Mouse (Mus musculus) forebrain, embryonic 16.5 days (tissue): ENCODE results near the gene Plekho1. TPM values are rescaled to one million over a fixed set of nuclear protein-coding genes. Genes with fewer than 3 reads are reported as not detected.

ENCODE experiments used
- ATAC-seq: fragments of 200-750 bp; cut with Nextera tagmentation; 2 replicates; pipeline ENCODE4 v1.8.0; 2017; ENCODE audit warnings: mild to moderate bottlenecking, moderate library complexity
- H3K27ac ChIP-seq: fragments of 300-500 bp; sonication (generic); 2 replicates; pipeline ENCODE4 v1.5.1; 2014; ENCODE audit warnings: low read length, control low read depth
- H3K27me3 ChIP-seq: fragments of 300-500 bp; sonication (generic); replicated peaks from 2 replicates; pipeline ENCODE4 v1.6.1; 2014; ENCODE audit warnings: low read length; ENCODE audit not compliant: control insufficient read depth, insufficient read depth
- H3K36me3 ChIP-seq: fragments of 300-500 bp; sonication (generic); 2 replicates; pipeline ENCODE4 v1.6.1; 2014; ENCODE audit not compliant: control insufficient read depth, insufficient read depth
- H3K4me1 ChIP-seq: fragments of 300-500 bp; sonication (generic); replicated peaks from 2 replicates; pipeline ENCODE4 v1.6.1; 2014; ENCODE audit warnings: low read length; ENCODE audit not compliant: control insufficient read depth, insufficient read depth
- H3K4me2 ChIP-seq: fragments of 300-500 bp; sonication (generic); 2 replicates; pipeline ENCODE4 v1.6.1; 2014; ENCODE audit warnings: mild to moderate bottlenecking, low read length, control low read depth
- H3K4me3 ChIP-seq: fragments of 300-500 bp; sonication (generic); replicated peaks from 2 replicates; pipeline ENCODE4 v1.5.1; 2014; ENCODE audit warnings: mild to moderate bottlenecking, low read length, control low read depth
- H3K9ac ChIP-seq: fragments of 300-500 bp; sonication (generic); replicated peaks from 2 replicates; pipeline ENCODE4 v1.6.1; 2014; ENCODE audit warnings: low read depth, low read length, control low read depth
- H3K9me3 ChIP-seq: fragments of 300-500 bp; sonication (generic); 2 replicates; pipeline ENCODE4 v1.6.1; 2016; ENCODE audit warnings: low read length; ENCODE audit not compliant: control insufficient read depth
- WGBS: fragments of 180-500 bp; shearing (Covaris S2); extraction: QIAGEN DNeasy Blood & Tissue Kit; methylation state at CpG from one replicate; pipeline ENCODE4 v1.1.7; 2014; 5-methylcytosine and 5-hydroxymethylcytosine counted together
- polyA plus RNA-seq: library from polyadenylated mRNA; unstranded; fragments of >200 nt; fragmentation: Nextera tagmentation; extraction: Ambion mirVana; gene quantifications from 2 replicates; pipeline ENCODE4 v1.2.1, GENCODE M21; 2015

Plekho1 gene
- polyA plus RNA-seq, 1 experiment from 2014 or later: 71.4 TPM

DNA sequence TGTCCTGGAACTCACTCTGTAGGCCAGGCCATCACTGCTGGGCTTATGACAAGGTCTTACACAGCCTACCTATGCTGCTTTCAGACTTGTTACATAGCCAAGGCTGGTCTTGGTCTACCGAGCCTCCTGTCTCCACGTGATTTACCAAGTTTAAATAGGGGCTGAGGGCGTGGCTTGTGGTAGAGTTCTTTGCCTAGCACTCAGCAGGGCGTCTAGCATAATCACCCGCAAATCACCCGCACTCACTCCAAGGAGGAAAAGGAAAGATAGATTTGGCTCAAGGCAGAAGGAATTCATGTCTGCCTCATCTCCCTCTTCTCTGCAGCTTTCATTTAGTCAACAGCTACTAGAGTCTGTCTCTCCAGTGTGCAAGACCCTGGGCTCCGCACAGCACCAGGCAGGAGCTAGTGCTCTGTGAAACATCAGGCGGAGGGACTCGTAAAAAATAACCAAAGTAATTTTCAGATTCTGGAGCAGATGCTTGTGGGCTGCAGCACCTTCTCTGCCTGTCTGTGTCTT lies 1.5 kb upstream of the Plekho1 start:
- ATAC-seq: 0 out of 2 replicates have a peak, but pooled peaks have one; percentile 16
- H3K27me3 ChIP-seq: no peaks in the 10 kb centered on the region
- peak overlapping the region; percentile 81 for H3K4me3 ChIP-seq
- H3K27ac ChIP-seq: no peak overlapping the region
- H3K4me2 ChIP-seq: peak overlapping the region; percentile 69
- H3K9ac ChIP-seq: 0 out of 2 replicates have a peak overlapping the region, but pooled peaks have one; percentile 15
- 15% methylated on average over 9 of the region's 9 CpGs for WGBS
- H3K36me3 ChIP-seq: no peaks in the 10 kb centered on the region
- peaks cover 38% of the 10 kb centered on the region for H3K4me1 ChIP-seq
- no peaks in the 10 kb centered on the region for H3K9me3 ChIP-seq

DNA sequence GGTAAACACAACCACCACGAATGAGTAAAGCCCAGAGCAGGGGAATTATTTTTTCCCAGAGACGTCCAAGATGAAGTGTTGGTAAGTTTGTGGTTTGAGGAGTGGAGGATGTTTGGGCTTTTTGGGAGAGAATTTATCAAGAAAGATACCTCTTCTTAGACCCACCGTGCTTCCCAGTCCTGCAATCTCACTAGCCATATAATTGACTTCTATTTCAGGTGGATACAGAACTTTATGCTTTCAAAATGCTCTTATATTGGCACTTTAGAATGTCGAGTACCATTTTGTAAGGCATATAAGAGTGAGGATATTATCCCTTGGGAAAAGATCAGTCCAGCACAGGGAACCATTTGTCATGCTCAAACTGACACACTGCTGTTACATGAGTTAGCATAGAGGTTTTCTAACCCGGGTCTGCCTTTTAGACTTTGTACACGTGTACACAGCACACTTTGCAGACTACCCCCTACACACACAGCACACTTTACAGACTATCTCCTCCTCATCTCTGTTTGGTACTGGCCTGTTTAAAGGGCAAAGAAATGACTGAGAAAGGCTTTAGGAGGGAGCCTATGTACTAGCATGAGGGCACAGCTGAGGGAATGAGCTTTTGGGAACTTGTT lies 761 bp upstream of the Plekho1 start:
- Histone ChIP-seq H3K27me3 (no peaks in the 10 kb centered on the region), H3K4me3 (peak overlapping the region; percentile 81), H3K27ac (peak overlapping the region; percentile 98), H3K4me1 (peaks cover 41% of the 10 kb centered on the region), H3K4me2 (peak overlapping the region; percentile 69), H3K9me3 (no peaks in the 10 kb centered on the region), H3K9ac (peak overlapping the region; percentile 99), H3K36me3 (peaks cover 4% of the 10 kb centered on the region; the same call in 1 of the 2 replicates)
- no peak for ATAC-seq
- 9% methylated on average over 6 of the region's 6 CpGs for WGBS

- ATAC-seq: peak; percentile 66
- Histone ChIP-seq H3K9me3 (no peaks in the 10 kb centered on the region), H3K27me3 (no peaks in the 10 kb centered on the region), H3K4me1 (peaks cover 39% of the 10 kb centered on the region), H3K4me2 (peak overlapping the region; percentile 69), H3K36me3 (peaks cover 18% of the 10 kb centered on the region), H3K4me3 (peak overlapping the region; percentile 81), H3K9ac (peak overlapping the region; percentile 99), H3K27ac (peak overlapping the region; percentile 98)
- under 1% methylated on average over 40 of the region's 51 CpGs for WGBS
Measured at GRCm38 (mm10) chr3:95994975-95995801, 613 bp downstream of the Plekho1 start.

- Histone ChIP-seq H3K36me3 (peaks cover 22% of the 10 kb centered on the region), H3K9ac (peak overlapping the region; percentile 99), H3K4me1 (peaks cover 39% of the 10 kb centered on the region), H3K4me2 (peak overlapping the region; percentile 69), H3K4me3 (peak overlapping the region; percentile 81), H3K27me3 (no peaks in the 10 kb centered on the region), H3K9me3 (no peaks in the 10 kb centered on the region), H3K27ac (peak overlapping the region; percentile 98)
- no peak for ATAC-seq
- 7% methylated on average over 6 of the region's 6 CpGs for WGBS
Measured at GRCm38 (mm10) chr3:95994381-95994846, 1.4 kb downstream of the Plekho1 start.

- Histone ChIP-seq H3K36me3 (peaks cover 27% of the 10 kb centered on the region), H3K9ac (peak overlapping the region; percentile 99), H3K27me3 (no peaks in the 10 kb centered on the region), H3K4me3 (peak overlapping the region; percentile 81), H3K9me3 (no peaks in the 10 kb centered on the region), H3K4me2 (peak overlapping the region; percentile 69), H3K27ac (peak overlapping the region; percentile 98), H3K4me1 (peaks cover 36% of the 10 kb centered on the region)
- ATAC-seq: no peak
- WGBS: 20% methylated on average over 4 of the region's 4 CpGs
Measured at GRCm38 (mm10) chr3:95993881-95994280, 1.9 kb downstream of the Plekho1 start.

DNA sequence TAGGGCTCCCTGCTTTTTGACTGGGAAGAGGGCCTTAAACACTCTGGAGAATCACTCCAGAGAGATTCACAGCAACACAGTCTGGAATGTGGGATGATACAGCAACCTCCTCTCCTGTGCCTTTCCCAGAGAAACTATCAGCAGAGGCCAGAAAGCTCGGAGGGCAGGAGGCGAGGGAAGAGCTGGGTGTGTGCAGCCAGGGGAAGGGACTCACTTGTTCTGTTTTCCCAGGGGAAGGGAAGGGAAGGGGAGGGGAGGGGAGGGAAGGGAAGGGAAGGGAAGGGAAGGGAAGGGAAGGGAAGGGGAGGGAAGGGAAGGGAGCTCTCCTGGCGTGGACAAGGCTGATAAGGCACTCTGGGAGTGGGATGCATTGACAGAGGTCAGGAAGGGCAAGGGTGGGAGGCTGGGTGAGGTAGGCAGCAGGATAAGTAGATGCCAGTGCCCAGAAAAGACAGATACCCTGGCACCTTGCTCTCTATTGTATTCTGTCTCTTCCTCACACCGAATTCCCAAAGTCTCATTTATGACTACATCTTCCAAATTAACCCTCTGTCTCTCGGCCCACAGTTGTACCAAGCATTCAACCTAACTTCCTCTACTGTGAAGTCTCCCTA lies 2.7 kb downstream of the Plekho1 start:
- Histone ChIP-seq H3K4me3 (peak overlapping the region; percentile 81), H3K27me3 (no peaks in the 10 kb centered on the region), H3K9me3 (no peaks in the 10 kb centered on the region), H3K27ac (no peak overlapping the region), H3K4me1 (peaks cover 36% of the 10 kb centered on the region), H3K9ac (peak overlapping the region; percentile 99), H3K36me3 (peaks cover 27% of the 10 kb centered on the region), H3K4me2 (peak overlapping the region; percentile 69)
- no peak for ATAC-seq
- 39% methylated on average over 5 of the region's 5 CpGs for WGBS

GRCm38 (mm10) chr3:95990413-95990941 lies 5.3 kb downstream of the Plekho1 start:
- H3K27ac ChIP-seq: no peak overlapping the region
- H3K36me3 ChIP-seq: peaks cover 29% of the 10 kb centered on the region
- H3K9me3 ChIP-seq: no peaks in the 10 kb centered on the region
- no peak overlapping the region for H3K4me2 ChIP-seq
- ATAC-seq: no peak
- H3K4me1 ChIP-seq: peaks cover 37% of the 10 kb centered on the region
- H3K9ac ChIP-seq: no peak overlapping the region
- no peaks in the 10 kb centered on the region for H3K27me3 ChIP-seq
- 87% methylated on average over 12 of the region's 12 CpGs for WGBS
- H3K4me3 ChIP-seq: no peak overlapping the region

- Histone ChIP-seq H3K9ac (no peak overlapping the region), H3K4me2 (no peak overlapping the region), H3K27me3 (no peaks in the 10 kb centered on the region), H3K4me3 (no peak overlapping the region), H3K36me3 (peaks cover 29% of the 10 kb centered on the region), H3K27ac (no peak overlapping the region), H3K9me3 (no peaks in the 10 kb centered on the region), H3K4me1 (peaks cover 43% of the 10 kb centered on the region)
- no peak for ATAC-seq
- 50% methylated on average over 10 of the region's 10 CpGs for WGBS
Measured at GRCm38 (mm10) chr3:95988969-95989368, 6.8 kb downstream of the Plekho1 start.

DNA sequence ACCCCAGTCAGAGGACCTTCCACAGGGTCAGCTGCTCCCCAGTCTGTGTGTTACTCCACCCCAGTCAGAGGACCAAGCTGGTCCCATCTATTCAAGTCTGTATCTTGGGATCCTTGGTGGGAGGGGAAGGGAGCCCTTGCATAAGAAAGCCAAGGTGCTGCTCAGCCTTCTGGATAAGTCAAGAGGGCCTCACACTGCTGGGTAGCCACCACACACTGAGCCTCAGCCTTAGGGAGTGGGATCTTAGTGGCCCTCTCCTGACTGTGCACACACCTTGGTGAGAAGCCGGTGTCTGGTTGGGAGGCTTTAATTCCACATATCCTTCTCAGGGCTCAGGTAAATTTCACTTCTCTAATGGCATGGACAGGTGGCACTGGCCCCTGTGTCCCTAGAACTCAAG lies 7.7 kb downstream of the Plekho1 start:
- no peak for ATAC-seq
- WGBS: 100% methylated on average over 1 of the region's 1 CpGs
- no peak overlapping the region for H3K4me3 ChIP-seq
- no peaks in the 10 kb centered on the region for H3K9me3 ChIP-seq
- no peaks in the 10 kb centered on the region for H3K27me3 ChIP-seq
- H3K4me1 ChIP-seq: peaks cover 34% of the 10 kb centered on the region
- H3K4me2 ChIP-seq: no peak overlapping the region
- H3K36me3 ChIP-seq: peaks cover 29% of the 10 kb centered on the region
- H3K9ac ChIP-seq: no peak overlapping the region
- no peak overlapping the region for H3K27ac ChIP-seq
